Mouse (Mus musculus): ENCODE results near the gene Rassf7. TPM values are rescaled to one million over a fixed set of nuclear protein-coding genes. Genes with fewer than 3 reads are reported as not detected.

The Rassf7 gene
- polyA plus RNA-seq, 1 experiment: 5.5 TPM

- 81% methylated on average over 4 of the region's 4 CpGs for WGBS
- TF ChIP-seq CTCF (IDR thresholded peaks at IDR 0.05; ENCODE audit: borderline replicate concordance, insufficient read depth, low read depth, low read length) (no peak), POLR2A (IDR thresholded peaks at IDR 0.05; ENCODE audit: borderline replicate concordance, insufficient read depth, low read length) (no peak)
- Histone ChIP-seq H3K4me1 (ENCODE audit: control insufficient read depth, insufficient read depth, low read length) (peaks cover 5% of the 10 kb centered on the region; the same call in 1 of the 2 replicates), H3K27ac (ENCODE audit: insufficient read depth, low read length) (no peak overlapping the region), H3K4me3 (replicated peaks; ENCODE audit: insufficient read depth, low read depth, low read length) (no peak overlapping the region), H3K27me3 (ENCODE audit: control insufficient read depth, insufficient read depth, low read length) (no peaks in the 10 kb centered on the region)
- DNase-seq: no peak
Measured at GRCm38 (mm10) chr7:141175068-141175467, 40.6 kb upstream of the Rassf7 start.

DNA sequence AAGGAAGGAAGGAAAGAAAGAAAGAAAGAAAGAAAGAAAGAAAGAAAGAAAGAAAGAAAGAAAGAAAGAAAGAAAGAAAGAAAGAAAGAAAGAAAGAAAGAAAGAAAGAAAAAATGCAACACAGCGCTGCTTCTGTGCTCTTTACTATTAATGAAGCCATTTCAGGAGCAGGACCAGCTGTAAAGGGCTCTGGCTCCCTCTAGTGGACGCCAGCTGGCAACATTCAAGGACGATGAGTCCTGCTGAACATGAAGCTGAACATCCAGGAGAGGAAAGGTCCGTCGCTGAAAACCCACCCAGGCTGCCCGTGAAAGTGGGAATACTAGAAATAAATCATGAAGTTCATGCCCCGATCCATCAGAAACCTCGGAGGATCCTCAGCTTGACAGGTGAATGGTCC lies 39.5 kb upstream of the Rassf7 start:
- Histone ChIP-seq H3K4me3 (replicated peaks; ENCODE audit: insufficient read depth, low read depth, low read length) (no peak overlapping the region), H3K4me1 (ENCODE audit: control insufficient read depth, insufficient read depth, low read length) (peaks cover 5% of the 10 kb centered on the region; the same call in 1 of the 2 replicates), H3K27ac (ENCODE audit: insufficient read depth, low read length) (no peak overlapping the region), H3K27me3 (ENCODE audit: control insufficient read depth, insufficient read depth, low read length) (no peaks in the 10 kb centered on the region)
- 2% methylated on average over 8 of the region's 8 CpGs for WGBS
- peak; percentile 83 to 87 for DNase-seq
- TF ChIP-seq CTCF (IDR thresholded peaks at IDR 0.05; ENCODE audit: borderline replicate concordance, insufficient read depth, low read depth, low read length): peak; percentile 97
- TF ChIP-seq POLR2A (IDR thresholded peaks at IDR 0.05; ENCODE audit: borderline replicate concordance, insufficient read depth, low read length): no peak

DNA sequence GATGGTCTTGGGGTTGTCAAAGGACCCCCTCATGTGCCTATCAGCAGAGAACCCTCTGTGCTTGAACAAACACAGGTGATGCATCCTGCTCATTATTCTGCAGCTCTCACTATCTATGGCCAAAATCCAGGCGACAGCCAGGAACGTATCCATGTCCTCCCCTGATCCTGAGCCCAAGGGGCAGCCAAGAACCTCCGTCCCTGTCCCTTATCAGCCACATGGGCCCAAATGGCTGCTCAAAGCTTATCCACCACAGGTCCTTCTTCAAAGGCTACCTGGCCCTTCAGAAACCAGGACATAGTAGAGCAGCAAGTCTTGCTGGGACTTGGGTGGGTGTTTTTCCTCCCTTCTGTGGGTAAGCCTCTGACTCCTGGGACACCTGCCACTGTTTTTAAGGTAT lies 27.5 kb upstream of the Rassf7 start:
- no peak for TF ChIP-seq CTCF (IDR thresholded peaks at IDR 0.05; ENCODE audit: borderline replicate concordance, insufficient read depth, low read depth, low read length)
- TF ChIP-seq POLR2A (IDR thresholded peaks at IDR 0.05; ENCODE audit: borderline replicate concordance, insufficient read depth, low read length): no peak
- no peak for DNase-seq
- H3K4me1 ChIP-seq (ENCODE audit: control insufficient read depth, insufficient read depth, low read length): peaks cover 11% of the 10 kb centered on the region
- H3K27me3 ChIP-seq (ENCODE audit: control insufficient read depth, insufficient read depth, low read length): no peaks in the 10 kb centered on the region
- H3K4me3 ChIP-seq (replicated peaks; ENCODE audit: insufficient read depth, low read depth, low read length): no peak overlapping the region
- 71% methylated on average over 3 of the region's 3 CpGs for WGBS
- H3K27ac ChIP-seq (ENCODE audit: insufficient read depth, low read length): no peak overlapping the region

GRCm38 (mm10) chr7:141188733-141189132 lies 26.9 kb upstream of the Rassf7 start:
- Histone ChIP-seq H3K27me3 (ENCODE audit: control insufficient read depth, insufficient read depth, low read length) (no peaks in the 10 kb centered on the region), H3K4me3 (replicated peaks; ENCODE audit: insufficient read depth, low read depth, low read length) (no peak overlapping the region), H3K4me1 (ENCODE audit: control insufficient read depth, insufficient read depth, low read length) (peaks cover 11% of the 10 kb centered on the region), H3K27ac (ENCODE audit: insufficient read depth, low read length) (no peak overlapping the region)
- WGBS: 86% methylated on average over 3 of the region's 3 CpGs
- DNase-seq: no peak
- TF ChIP-seq CTCF (IDR thresholded peaks at IDR 0.05; ENCODE audit: borderline replicate concordance, insufficient read depth, low read depth, low read length) (no peak), POLR2A (IDR thresholded peaks at IDR 0.05; ENCODE audit: borderline replicate concordance, insufficient read depth, low read length) (no peak)

- WGBS: 81% methylated on average over 3 of the region's 3 CpGs
- TF ChIP-seq CTCF (IDR thresholded peaks at IDR 0.05; ENCODE audit: borderline replicate concordance, insufficient read depth, low read depth, low read length) (no peak), POLR2A (IDR thresholded peaks at IDR 0.05; ENCODE audit: borderline replicate concordance, insufficient read depth, low read length) (no peak)
- peaks cover 14% of the 10 kb centered on the region for H3K4me1 ChIP-seq (ENCODE audit: control insufficient read depth, insufficient read depth, low read length)
- no peak for DNase-seq
- H3K27me3 ChIP-seq (ENCODE audit: control insufficient read depth, insufficient read depth, low read length): no peaks in the 10 kb centered on the region
- H3K27ac ChIP-seq (ENCODE audit: insufficient read depth, low read length): no peak overlapping the region
- H3K4me3 ChIP-seq (replicated peaks; ENCODE audit: insufficient read depth, low read depth, low read length): no peak overlapping the region
Measured at GRCm38 (mm10) chr7:141190220-141190619, 25.4 kb upstream of the Rassf7 start.

DNA sequence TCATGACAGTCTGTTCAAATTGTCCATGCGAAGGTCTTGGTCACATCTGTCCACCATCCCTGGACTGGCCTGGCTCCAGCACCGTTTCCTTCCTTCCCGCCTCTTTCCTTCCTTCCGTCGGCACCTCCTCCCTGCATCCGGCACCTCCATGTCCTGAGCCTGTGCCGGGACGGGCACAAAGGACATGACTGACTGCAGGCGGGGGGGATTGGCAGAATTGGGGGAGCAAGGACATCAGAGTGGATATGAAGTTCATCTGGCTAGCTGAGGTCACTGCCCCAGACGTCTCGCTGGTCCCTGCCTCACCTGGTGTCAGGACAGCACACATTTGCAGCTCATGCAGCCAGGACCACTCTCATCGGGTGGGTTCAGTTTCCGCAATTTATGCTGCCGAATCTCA lies 24.6 kb upstream of the Rassf7 start:
- no peaks in the 10 kb centered on the region for H3K27me3 ChIP-seq (ENCODE audit: control insufficient read depth, insufficient read depth, low read length)

DNA sequence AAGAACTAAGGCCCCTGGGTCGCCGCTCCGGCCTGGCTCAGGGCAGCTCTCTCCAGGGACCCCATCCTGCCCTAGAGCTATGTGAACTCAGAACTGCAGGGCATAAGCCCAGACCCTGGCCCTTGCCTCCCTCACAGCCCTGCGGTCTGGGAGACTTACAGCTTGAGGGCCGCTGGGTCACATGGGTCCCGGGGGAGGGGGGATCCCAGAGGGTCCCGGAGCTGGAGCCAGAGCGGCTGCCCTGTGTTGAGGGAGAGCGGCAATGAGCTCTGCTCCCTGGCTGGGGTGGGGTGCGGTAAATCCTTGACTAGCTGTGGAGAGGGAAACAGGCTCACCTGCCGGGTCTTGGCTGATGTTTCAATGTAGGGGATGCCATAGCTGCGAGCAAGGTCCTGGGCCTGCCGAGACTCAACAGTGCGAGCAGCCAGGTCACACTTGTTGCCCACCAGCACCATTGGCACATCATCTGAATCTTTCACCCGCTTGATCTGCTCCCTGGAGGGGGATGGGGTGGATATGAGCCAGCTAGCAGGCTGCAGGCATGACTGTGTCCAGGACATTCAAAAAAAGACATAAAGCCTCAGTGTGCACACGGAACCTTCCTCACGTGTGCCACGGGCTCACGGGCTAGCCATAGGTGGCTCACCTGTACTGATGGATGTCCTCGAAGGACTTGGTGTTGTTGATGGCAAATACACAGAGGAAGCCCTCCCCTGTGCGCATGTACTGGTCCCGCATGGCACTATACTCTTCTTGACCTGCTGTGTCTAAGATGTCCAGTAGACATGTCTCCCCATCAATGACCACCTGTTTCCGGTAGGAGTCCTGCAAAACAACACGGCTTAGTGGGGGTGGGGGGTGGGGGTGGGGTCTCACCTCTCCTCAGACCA lies 23.6 kb upstream of the Rassf7 start:
- H3K27ac ChIP-seq (ENCODE audit: insufficient read depth, low read length): no peak overlapping the region
- no peak for TF ChIP-seq CTCF (IDR thresholded peaks at IDR 0.05; ENCODE audit: borderline replicate concordance, insufficient read depth, low read depth, low read length)
- no peak for TF ChIP-seq POLR2A (IDR thresholded peaks at IDR 0.05; ENCODE audit: borderline replicate concordance, insufficient read depth, low read length)
- H3K27me3 ChIP-seq (ENCODE audit: control insufficient read depth, insufficient read depth, low read length): no peaks in the 10 kb centered on the region
- 76% methylated on average over 24 of the region's 24 CpGs for WGBS
- H3K4me1 ChIP-seq (ENCODE audit: control insufficient read depth, insufficient read depth, low read length): peaks cover 14% of the 10 kb centered on the region
- H3K4me3 ChIP-seq (replicated peaks; ENCODE audit: insufficient read depth, low read depth, low read length): no peak overlapping the region
- DNase-seq: no peak

More for the DNA sequence above, 24.6 kb upstream of the Rassf7 start:
- TF ChIP-seq POLR2A (IDR thresholded peaks at IDR 0.05; ENCODE audit: borderline replicate concordance, insufficient read depth, low read length) (no peak), CTCF (IDR thresholded peaks at IDR 0.05; ENCODE audit: borderline replicate concordance, insufficient read depth, low read depth, low read length) (no peak)
- peaks cover 14% of the 10 kb centered on the region for H3K4me1 ChIP-seq (ENCODE audit: control insufficient read depth, insufficient read depth, low read length)
- no peak overlapping the region for H3K4me3 ChIP-seq (replicated peaks; ENCODE audit: insufficient read depth, low read depth, low read length)
- no peak for DNase-seq
- H3K27ac ChIP-seq (ENCODE audit: insufficient read depth, low read length): no peak overlapping the region
- WGBS: 80% methylated on average over 14 of the region's 14 CpGs

All from cerebellum, adult 2 months (tissue).